Mouse (Mus musculus) liver, embryonic 14.5 days (tissue): Measurements from ENCODE around the gene Tbccd1.

Experiments
- CTCF ChIP-seq: IDR thresholded peaks from 2 replicates; pipeline ENCODE4 v1.5.1; 2016; ENCODE audit warnings: antibody characterized with exemption, low read depth, control low read depth
- EP300 ChIP-seq: IDR thresholded peaks from 2 replicates; pipeline ENCODE4 v1.6.1; 2016; ENCODE audit warnings: antibody characterized with exemption, low read depth

GRCm38 (mm10) chr16:22878716-22879115 is 21.2 kb upstream of the Tbccd1 start:
- TF ChIP-seq EP300 (no peak), CTCF (no peak)
